Mouse (Mus musculus) neutrophil, adult 5-6 weeks (primary cell): Measurements from ENCODE around the gene Trpm7. TPM values are rescaled to one million over a fixed set of nuclear protein-coding genes. Genes with fewer than 3 reads are reported as not detected.

Source experiments
- ATAC-seq: fragments of 151-379, 151-347 bp; 2 replicates; pipeline ENCODE4 v1.8.0; 2017; ENCODE audit warnings: mild to moderate bottlenecking, moderate TSS enrichment; ENCODE audit not compliant: insufficient number of reproducible peaks, poor library complexity, low FRiP score, severe bottlenecking; ENCODE audit errors: extremely low read depth
- total RNA-seq: library from RNA; stranded (forward); fragments of 200-1000 nt; gene quantifications from 2 replicates; pipeline ENCODE4 v1.2.3, GENCODE M21; 2017

The Trpm7 gene
- total RNA-seq, 1 experiment from 2014 or later = 86.6 TPM

- no peak for ATAC-seq
Observed at GRCm38 (mm10) chr2:126844751-126845150, 31.3 kb downstream of the Trpm7 start.

- ATAC-seq = no peak
Observed at GRCm38 (mm10) chr2:126838848-126839247, 37.2 kb downstream of the Trpm7 start.

GRCm38 (mm10) chr2:126817414-126817813 is 58.6 kb downstream of the Trpm7 start:
- no peak for ATAC-seq

GRCm38 (mm10) chr2:126816644-126817347 is 59.2 kb downstream of the Trpm7 start:
- ATAC-seq = no peak

- no peak for ATAC-seq
Observed at GRCm38 (mm10) chr2:126815822-126816221, 60.2 kb downstream of the Trpm7 start.

- no peak for ATAC-seq
Observed at GRCm38 (mm10) chr2:126801980-126802379, 74.0 kb downstream of the Trpm7 start.

- ATAC-seq = no peak
Observed at GRCm38 (mm10) chr2:126798455-126798854, 77.6 kb downstream of the Trpm7 start.

GRCm38 (mm10) chr2:126795708-126796107 is 80.3 kb downstream of the Trpm7 start:
- ATAC-seq = no peak

- ATAC-seq = no peak
Observed at GRCm38 (mm10) chr2:126792611-126793010, 83.4 kb downstream of the Trpm7 start.

- ATAC-seq = no peak
Observed at GRCm38 (mm10) chr2:126787721-126788342, 88.2 kb downstream of the Trpm7 start.

- no peak for ATAC-seq
Observed at GRCm38 (mm10) chr2:126783370-126783769, 92.7 kb downstream of the Trpm7 start, which contains the start of gene Usp50. Gene Usp50, minus strand, starts transcription at chr2:126783470.

- no peak for ATAC-seq
Observed at GRCm38 (mm10) chr2:126782433-126782832, 93.6 kb downstream of the Trpm7 start.

GRCm38 (mm10) chr2:126781478-126781877 is 94.6 kb downstream of the Trpm7 start:
- ATAC-seq = no peak

- no peak for ATAC-seq
Observed at GRCm38 (mm10) chr2:126780286-126780685, 95.7 kb downstream of the Trpm7 start.

- no peak for ATAC-seq
Observed at GRCm38 (mm10) chr2:126778806-126779205, 97.2 kb downstream of the Trpm7 start.

GRCm38 (mm10) chr2:126776416-126776815 is 99.6 kb downstream of the Trpm7 start:
- ATAC-seq = no peak

- ATAC-seq = no peak
Observed at GRCm38 (mm10) chr2:126775951-126776350, 100.1 kb downstream of the Trpm7 start.

- ATAC-seq = no peak
Observed at GRCm38 (mm10) chr2:126772217-126772616, 103.8 kb downstream of the Trpm7 start.

GRCm38 (mm10) chr2:126769431-126770181 is 106.4 kb downstream of the Trpm7 start:
- ATAC-seq = no peak

GRCm38 (mm10) chr2:126768194-126768593 is 107.8 kb downstream of the Trpm7 start:
- ATAC-seq = no peak
